Mouse (Mus musculus) skeletal muscle tissue, adult 2 months (tissue): ENCODE measurements around the gene Gm20388.
A peak's percentile ranks its signal among the peaks of the same experiment; 100 is the strongest.
"Not testable (repeated sequence)": the region's sequence is repeated elsewhere in the genome, so short reads cannot be mapped to it uniquely, and the experiment has no call there.

Experiments used
- DNase-seq: peaks from one replicate; pipeline ENCODE4 v3.0.0-alpha.2; 2012; ENCODE audit warnings: low read depth, low spot score

Gm20388 gene

DNA sequence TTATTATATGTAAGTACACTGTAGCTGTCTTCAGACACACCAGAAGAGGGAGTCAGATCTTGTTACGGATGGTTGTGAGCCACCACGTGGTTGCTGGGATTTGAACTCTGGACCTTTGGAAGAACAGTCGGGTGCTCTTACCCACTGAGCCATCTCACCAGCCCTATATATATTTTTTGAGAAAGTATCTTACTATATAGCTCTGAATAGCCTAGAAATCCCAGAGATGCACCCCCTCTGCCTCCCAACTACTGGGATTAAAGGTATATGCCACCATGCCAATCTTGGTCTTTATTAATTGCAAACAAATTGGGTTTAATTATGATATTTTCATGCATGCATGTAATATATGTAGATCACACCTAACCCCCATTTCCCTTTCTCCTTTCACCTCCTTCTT lies 3721.1 kb downstream of the Gm20388 start:
- not testable (repeated sequence) for DNase-seq

DNA sequence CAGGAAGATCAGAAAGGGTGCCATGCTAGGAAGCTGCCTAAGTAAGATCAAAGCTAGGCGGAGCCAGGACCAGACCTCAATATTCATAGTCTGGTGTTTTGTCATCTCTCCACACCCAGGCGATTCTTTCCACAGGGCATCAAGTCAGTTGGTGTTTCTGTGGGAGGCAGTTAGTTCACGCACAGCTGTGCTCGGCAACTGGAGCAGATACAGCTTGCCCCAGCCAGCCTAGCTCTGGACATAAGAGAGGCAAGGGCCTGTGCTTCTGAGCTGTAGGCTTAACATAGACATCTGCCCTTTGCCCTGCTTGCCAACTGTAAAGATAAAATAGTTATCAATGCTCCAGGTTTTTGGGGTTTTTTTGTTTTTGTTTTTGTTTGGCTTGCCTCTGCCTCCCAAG lies 3721.6 kb downstream of the Gm20388 start:
- DNase-seq: no peak

DNA sequence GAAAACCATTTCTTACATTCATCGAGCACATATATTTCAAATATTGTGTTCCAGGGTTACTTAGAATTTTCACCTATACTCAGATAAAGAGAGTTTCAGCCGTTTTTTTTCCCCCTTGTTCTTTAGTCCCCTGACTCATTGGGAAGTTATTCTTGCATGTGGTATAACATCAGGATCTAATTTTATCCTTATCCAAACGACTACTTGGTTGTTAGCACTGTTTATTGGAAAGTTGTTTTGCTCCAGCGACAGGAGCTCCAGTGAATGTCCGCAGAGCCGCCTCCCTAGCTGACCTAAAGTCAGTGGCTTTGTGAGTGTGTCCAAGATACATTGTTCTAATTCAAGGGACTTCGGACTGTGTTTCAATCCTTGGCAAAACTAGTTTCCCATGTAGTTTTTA lies 3723.2 kb downstream of the Gm20388 start:
- DNase-seq: no peak

DNA sequence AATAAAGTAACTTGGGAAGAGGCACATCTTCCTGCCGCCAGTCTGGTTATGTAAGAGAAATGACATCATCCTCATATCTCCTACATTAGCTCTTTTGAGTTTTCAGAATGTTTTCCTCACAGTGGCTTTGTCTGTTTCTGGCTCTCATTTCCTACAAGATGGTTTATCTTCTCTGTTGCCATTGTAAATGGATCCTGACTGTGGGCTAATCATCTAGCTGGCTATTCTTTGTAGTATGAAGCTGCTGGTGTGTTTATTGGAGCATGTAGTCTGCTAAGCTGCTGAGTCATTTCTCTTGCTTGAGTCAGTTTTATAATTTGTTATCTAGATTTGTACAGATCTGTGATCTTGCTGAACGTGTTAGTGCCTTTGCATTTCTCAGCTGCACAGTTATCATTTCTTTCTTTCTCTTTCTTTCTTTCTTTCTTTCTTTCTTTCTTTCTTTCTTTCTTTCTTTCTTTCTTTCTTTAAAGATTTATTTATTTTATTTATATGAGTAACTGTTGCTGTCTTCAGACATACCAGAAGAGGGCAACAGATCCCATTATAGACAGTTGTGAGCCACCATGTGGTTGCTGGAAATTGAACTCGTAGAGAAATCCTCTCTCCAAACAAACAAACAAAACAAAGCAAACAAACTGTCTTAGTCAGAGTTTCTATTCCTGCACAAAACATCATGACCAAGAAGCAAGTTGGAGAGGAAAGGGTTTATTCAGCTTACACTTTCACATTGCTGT lies 3723.9 kb downstream of the Gm20388 start:
- peak; percentile 29 for DNase-seq

DNA sequence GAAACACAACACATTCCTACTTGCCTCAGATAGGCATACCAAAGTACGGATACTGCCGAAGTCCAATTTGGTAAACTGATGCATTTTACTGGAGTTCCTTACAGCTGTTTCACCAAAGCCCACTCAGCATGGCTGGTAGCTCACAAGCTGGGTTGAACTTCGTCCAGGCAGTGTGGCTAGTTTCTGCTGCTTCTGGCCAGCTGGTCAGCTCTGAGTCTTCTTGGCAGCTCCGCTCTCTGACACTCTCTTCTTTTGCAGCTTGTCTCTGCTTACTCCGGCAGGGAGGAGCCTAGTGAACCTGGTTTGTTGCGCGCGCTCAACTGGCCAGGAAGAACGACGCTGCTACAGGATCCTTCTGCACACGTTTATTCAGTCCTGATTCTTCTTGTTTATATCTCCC lies 3725.0 kb downstream of the Gm20388 start:
- DNase-seq: peak; percentile 27

DNA sequence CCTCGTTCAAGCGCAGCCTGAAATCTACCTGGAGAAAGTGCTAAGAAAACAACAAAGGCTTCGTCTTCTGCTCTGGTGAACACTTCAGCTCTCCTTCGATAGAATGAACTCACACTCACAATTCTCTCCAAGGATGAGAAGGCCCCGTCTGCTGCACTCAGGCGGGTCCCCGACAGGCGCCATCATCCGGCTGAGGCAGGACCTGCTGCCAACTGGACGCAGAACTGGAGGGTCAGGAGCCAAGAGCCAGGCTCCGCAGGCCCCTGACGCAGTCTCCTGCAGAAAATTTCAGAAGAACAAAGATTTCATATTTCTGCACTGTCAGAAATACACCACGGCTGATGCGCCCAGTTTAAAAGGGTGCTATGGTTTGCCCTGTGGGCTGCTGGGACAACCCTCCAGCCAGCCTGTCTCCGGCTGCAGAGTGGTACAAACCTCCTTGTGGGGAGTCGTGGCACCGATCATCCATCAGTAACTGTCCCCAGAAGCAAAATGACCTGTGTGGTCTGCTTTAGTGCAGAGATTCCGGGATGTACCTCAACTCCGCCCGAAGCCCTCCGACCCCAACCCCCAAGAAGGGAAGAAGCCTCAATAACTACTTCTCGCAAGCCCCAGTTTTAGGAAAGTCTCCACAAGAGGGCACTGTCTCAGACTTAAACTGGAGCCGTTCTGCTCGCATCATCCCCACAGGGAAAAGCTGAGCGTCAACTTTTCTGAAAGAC lies 3732.8 kb downstream of the Gm20388 start:
- DNase-seq: peak; percentile 28

DNA sequence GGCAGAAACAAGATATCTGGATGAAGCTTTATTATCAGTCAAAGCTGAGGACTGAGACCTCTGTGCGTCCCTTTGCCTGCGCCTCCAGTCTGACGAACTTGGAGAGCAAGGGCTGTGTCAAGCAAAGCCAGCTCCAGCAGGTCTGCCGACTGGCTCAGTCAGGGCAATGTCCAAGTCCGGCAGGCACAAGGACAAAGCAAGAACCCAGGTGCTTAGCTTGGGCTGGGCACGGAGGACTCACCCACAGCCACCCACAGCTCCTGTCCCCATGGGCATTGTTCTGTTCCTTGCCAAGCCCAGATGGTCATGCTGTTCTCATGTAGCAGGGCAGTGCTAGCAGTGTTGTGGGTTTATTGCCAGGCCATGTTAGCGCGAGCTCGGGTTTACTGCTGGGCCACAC lies 3734.6 kb downstream of the Gm20388 start:
- DNase-seq: no peak

DNA sequence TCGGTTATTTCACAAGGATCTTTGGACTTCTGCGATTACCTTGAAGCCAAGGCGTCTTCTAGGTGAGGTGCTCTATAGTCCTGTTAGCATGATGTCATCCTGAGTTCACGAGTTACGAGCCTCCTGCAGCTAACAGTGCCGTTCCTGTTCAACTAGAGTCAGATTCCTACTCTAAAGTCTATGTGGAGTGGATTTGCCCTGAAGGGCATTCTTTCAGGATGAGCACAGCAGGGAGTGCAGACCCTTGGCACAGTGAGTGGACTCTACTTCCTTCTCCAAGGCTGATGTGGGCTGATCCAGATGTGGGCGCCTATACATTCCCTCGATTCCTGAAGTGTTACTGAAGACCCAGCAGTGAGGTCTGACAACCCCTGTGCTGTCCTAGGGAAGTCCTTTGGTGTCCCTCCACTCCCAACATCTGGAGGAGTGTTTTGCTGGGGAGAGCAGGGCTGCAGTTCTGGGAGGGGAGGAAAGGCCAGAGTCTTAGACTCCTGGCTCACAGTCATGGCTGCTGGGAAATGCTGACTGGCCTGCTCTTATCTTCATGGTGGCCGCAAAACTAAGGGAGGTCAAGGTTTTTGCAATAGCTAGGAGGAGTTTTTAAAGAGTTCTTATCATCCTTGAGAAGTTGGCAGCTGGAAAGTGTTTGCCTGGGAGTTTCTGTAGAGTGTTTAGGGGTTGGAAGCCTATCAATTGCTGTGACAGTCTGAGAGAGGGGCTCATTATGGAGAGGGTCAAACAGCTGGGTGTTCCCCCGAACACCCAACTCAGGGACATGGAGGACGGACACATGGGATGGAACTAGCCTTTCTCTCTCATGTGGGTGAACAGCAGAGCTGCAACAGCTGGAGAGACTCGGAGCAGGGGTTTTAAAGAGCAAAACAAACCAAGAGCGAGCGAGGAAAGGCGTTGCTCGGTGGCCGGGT lies 3737.9 kb downstream of the Gm20388 start:
- no peak for DNase-seq

DNA sequence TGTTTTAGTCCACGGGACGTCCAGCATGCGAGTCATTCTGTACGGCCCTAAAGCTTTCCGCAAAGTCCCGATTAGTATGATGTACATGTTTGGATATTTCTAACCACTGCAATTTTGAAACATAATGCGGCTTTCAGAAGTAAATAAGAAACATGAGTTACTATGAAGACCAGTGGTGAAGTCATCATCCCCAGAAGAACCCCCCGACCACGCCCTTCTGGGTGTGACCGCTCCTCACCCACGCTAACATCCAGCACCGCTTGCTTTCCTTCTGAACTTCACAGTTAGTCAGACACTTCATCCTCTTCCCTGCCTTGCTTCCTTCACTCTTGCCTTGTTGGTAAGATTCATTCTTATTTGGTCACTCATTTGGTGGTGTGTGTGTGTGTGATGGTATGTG lies 3738.8 kb downstream of the Gm20388 start:
- no peak for DNase-seq

DNA sequence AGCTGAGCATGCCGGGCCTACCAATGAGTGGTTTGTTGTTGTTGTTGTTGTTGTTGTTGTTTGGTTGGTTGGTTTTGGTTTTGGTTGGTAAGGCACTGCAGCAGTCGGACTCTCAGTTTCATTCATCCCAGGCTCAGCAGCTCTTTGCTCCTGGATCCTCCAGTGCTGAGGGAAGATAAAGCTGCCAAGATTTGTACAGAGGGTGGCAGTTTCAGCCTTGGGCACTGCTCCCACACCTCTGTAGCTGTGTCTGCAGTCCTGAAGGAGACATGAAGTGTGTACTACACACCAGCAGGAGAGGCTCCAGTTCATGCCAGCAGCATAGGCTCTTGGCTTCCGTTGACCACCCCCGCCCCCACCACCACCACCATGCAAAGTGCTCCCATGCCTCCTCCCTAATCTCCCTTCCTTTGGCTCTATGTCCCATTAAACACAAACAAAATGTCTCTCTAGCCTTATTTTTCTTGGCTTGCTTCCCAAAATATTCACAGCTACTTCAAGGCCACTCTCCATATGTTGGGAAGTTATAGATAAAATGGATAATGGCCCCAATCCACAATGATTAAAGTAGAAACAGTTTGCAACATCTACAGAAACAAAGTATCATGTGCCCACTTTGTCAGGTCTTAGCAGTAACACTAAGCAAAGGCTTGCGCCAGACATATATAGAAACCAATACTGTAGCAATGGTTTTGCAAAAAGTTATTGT lies 3740.9 kb downstream of the Gm20388 start:
- DNase-seq: no peak

DNA sequence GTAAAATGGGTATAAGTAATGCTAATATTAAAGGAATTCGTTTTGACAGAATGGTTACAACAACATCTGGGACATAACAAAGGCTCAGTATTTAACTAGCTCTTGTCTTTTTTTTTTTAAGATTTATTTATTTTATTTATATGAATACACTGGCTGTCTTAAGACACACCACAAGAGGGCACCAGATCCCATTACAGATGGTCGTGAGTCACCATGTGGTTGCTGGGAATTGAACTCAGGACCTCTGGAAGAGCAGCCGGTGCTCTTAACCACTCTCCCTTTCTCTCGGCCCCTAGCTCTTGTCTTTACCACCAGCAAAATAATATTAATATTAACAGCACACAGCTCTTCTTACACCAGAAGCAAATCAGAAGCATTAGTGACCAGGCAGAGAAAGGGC lies 3742.0 kb downstream of the Gm20388 start:
- DNase-seq: no peak

DNA sequence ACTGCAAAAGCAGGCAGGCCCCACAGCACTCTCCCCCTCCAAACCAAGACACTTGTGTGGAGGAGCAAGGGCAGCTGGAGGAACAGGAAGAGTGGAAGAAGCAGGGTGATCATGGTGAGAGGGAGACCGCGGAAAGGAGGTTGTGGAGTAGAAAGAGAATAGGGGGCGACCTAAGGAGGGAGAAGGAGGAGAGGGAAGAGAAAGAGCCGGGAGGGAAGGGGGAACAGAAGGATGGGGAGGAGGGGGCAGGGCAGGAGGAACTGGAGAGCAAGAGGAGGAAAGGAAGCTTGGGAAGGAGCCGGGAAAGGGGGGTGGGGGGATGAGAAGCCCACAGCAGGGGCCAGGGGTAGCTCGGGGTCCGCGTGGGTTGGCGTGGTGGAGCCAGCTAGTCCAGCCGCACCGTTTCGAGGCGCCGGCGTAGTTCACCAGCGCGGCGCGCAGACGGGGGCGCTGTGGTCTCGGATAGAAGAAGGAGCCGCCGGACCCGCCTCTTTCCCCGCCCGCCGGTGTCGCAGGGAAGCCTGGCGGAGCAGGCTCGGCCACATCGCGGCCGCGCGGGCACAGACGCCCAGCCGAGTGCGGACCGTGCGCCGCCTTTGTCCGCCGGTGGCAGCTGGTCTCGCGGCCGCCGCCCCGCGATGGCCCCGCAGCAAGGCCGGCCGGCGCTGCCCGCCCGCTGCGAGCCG lies 3742.8 kb downstream of the Gm20388 start, which contains the start of gene Rhou:
Gene Rhou, plus strand, starts transcription at position 622 of the 686 bp plus-strand sequence.
- DNase-seq: peak; percentile 66

DNA sequence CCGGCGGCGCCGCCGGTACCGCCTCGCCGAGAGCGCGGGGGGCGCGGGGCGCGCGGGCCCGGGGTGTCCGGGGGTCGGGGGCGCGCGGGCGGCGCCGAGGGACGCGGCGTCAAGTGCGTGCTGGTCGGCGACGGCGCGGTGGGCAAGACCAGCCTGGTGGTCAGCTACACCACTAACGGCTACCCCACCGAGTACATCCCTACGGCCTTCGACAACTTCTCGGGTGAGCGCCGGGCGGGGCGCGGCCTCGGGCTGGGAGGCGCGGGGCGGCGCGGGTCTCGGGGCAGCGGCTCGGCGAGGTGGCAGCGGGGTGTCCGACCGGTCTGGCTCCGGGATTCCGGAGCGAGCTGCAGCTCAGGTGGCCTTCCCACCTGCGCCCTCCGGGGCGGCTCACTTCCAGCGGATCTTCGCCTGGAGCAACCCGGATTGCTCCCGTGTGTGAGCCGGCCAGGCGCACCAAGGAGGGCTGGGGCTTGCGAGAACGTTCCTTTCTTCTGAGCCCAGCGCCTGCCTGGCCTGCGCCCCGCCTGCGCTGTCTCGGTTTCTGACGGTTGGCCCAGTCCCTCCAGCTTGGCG lies 3743.4 kb downstream of the Gm20388 start:
- peak; percentile 22 for DNase-seq

DNA sequence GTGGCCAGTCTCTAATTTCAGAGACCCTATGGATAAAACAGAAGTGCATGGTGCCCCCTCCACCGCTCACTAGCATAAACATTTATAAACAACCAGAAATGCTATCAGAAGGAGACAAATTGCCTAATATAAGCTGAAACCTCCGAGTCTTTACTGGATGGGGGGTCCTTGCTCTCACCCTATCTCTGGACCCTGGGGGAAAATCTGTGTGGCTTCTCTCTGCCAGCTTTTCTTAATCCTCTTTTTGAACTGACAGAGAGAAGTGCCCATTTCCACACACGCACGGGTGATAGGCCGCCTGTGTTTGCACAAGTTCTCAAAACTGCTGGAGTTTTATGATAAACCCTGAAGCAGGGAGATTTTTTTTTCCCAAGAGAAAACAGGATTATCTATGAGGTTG lies 3744.1 kb downstream of the Gm20388 start:
- DNase-seq: no peak

DNA sequence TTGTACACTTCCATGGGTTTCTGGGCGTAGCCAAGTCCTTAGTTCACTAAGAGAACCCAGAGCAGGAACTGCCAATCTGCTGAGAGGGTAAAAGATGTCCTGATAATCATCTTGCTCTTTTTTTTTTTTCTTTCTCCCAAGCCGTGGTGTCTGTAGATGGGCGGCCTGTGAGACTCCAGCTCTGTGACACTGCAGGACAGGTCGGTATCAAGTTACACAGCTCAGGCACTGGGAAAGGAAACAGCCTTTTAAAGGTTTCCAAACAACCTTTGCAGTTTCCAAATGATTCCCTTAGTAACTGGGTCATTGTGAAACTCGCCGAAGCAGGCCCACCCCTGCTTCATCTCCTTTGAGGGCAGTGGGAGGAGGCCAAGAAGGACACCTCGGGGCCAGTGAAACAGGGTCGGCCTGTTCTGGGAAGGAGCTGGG lies 3744.7 kb downstream of the Gm20388 start:
- DNase-seq: peak; percentile 39

DNA sequence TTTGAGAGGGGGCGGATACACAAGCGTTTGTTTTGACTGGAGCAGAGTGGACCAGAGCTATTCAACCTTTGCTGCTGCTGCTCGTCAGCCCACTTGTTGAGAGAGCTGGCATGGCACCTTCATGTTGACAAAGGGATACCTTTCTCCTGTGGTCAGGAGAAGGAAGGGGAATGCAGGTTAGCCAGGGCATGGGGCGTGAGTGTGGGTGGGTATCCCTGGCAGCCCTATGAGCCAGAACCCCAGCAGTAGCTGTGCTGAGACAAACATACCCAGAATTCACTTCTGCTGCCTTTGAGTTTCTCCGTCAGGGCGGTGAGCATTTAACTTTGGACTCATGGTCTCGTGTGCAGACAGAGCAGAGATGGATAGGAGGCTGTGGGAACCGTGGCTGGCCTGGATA lies 3747.2 kb downstream of the Gm20388 start:
- DNase-seq: no peak

DNA sequence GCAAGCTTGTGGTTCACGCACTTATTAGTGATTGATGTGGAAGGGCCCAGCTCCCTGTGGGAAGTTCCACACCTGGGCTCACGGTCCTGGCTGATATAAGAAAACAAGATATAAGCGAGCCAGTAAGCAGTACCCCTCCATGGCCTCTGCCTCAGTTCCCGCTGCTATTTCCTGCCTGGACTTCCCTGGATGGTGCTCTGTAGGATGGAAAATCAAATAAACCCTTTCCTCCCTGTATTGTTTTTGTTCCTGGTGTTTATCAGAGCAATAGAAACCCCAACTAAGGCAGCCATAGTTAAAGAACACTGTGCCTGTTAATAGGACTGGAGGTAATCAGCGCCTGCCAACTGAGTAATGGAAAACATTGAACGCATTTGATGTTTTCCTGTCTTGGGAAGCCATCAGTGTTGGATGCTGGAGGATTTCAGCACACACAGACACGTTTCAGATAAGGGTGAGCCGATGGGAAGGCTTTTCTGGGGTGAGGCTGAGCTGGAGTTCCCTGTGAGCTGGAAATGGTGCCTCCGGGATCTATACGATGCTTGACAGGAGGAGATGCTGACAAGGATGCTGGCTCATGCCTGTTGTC lies 3748.9 kb downstream of the Gm20388 start:
- no peak for DNase-seq

DNA sequence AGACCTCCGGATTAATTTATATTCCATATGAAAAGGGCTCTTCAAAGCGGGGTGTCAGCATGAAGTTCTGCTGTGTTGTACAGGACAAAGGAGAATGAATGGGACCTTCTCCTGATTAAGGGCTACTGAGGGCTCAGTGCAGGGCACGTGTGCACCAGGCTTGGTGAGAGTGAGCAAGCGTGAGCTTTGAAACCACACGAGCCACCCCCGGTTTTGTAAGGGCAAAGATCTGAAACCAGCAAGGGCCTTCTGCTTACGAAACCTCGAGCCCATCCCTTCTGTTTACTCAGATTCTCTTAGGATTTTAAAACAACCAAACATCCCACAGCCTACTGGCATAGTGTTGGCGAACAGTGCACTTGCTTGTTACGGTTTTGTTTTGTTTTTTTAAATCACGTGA lies 3750.9 kb downstream of the Gm20388 start:
- no peak for DNase-seq

DNA sequence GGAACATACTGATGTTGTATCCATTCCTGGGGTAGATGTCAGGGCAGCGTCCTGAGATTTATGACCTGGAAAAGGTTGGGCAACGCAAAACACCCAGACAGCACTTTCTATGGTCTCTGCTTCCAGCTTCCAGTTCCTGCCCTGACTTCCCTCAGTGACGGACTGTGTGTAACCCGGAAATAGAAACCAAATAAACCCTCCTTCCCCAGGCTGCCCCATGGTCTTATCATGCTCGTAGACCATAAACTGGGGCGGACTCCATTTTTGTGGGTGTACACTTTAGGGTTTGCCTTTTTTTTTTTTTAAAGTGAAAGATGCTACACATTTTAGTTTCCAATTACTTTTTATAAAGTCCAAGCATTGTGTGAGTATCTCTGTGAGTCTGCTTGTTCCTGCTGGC lies 3754.9 kb downstream of the Gm20388 start:
- DNase-seq: no peak

DNA sequence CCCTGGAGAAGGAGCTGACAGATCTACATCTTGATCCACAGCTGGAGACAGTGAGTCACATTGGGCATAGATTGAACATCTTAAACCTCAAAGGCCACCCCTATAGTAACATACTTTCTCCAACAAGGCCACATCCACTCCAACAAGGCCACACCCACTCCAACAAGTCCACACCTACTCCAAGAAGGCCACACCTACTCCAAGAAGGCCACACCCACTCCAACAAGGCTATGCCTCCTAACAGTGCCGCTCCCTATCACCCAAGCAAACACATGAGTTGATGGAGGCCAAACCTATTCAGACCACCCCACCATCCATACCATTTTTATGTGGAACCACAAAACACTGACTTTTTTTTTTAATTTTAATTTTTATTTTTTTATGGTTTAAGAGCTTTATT lies 3756.2 kb downstream of the Gm20388 start:
- no peak for DNase-seq
